In genomic region chr12:87066429-87066828, GRCm38 (mm10) we compare ENCODE assay signal across 16 mouse cellular contexts. TPM values are rescaled to one million over a fixed set of nuclear protein-coding genes. Genes with fewer than 3 reads are reported as not detected.
DNase-seq lines count a peak whose midpoint lies in the region; ATAC-seq and TF ChIP-seq lines count a peak whose summit lies in the region.
"Had no signal": no experiment of that assay in that cellular context is flagged by ENCODE, and none has a peak within 500 bp of the region (broad histone marks: within the 10 kb centered on the region; RNA-seq: fewer than 3 reads in every experiment).

No protein-coding gene starts in this region.

- no peak for TF ChIP-seq CTCF in cerebellum, adult 2 months (IDR thresholded peaks at IDR 0.05; ENCODE audit: borderline replicate concordance, insufficient read depth, low read depth, low read length)
- TF ChIP-seq CTCF in brain, embryonic 14.5 days (IDR thresholded peaks at IDR 0.05; ENCODE audit: borderline replicate concordance, extremely low read depth, insufficient read depth, insufficient read length), result no peak

- DNase-seq in cerebellum, adult 9-10 months, result peak; percentile 39
- no peak for DNase-seq in cerebellum, adult 2 months
- DNase-seq in kidney, postnatal 10 days, result peak; percentile 62
- DNase-seq in brain, embryonic 14.5 days (ENCODE audit: low read depth), result peak; percentile 20
- DNase-seq in lung, postnatal 10 days, result peak; percentile 59
- DNase-seq in hindbrain, embryonic 11.5 days (ENCODE audit: low spot score), result no peak
- DNase-seq: cerebellum, adult 8-10 months; kidney, postnatal 36 days; liver, postnatal 0 days had no signal

- no peaks in the 10 kb centered on the region for H3K36me3 ChIP-seq in kidney, embryonic 16.5 days (ENCODE audit: insufficient read depth, low read length)
- no peaks in the 10 kb centered on the region for H3K36me3 ChIP-seq in hindbrain, embryonic 11.5 days (ENCODE audit: control insufficient read depth, insufficient read depth, low read length)
- H3K36me3 ChIP-seq: limb, embryonic 13.5 days had no signal

- no peak overlapping the region for H3K27ac ChIP-seq in cerebellum, adult 2 months (ENCODE audit: insufficient read depth, low read length)
- no peak overlapping the region for H3K27ac ChIP-seq in kidney, embryonic 16.5 days (ENCODE audit: low read length)
- H3K27ac ChIP-seq in hindbrain, embryonic 11.5 days (ENCODE audit: low read depth, low read length), result no peak overlapping the region
- H3K27ac ChIP-seq: limb, embryonic 13.5 days had no signal

- H3K9me3 ChIP-seq in kidney, embryonic 16.5 days (ENCODE audit: low read length), result no peaks in the 10 kb centered on the region
- H3K9me3 ChIP-seq in hindbrain, embryonic 11.5 days (ENCODE audit: control insufficient read depth, low read length), result no peaks in the 10 kb centered on the region
- H3K9me3 ChIP-seq: limb, embryonic 13.5 days had no signal

- H3K4me3 ChIP-seq in cerebellum, adult 2 months (replicated peaks; ENCODE audit: insufficient read depth, low read depth, low read length), result no peak overlapping the region
- no peak overlapping the region for H3K4me3 ChIP-seq in kidney, embryonic 16.5 days (ENCODE audit: low read length)
- no peak overlapping the region for H3K4me3 ChIP-seq in hindbrain, embryonic 11.5 days (ENCODE audit: low read depth, low read length)
- H3K4me3 ChIP-seq: limb, embryonic 13.5 days had no signal

- H3K4me1 ChIP-seq in cerebellum, adult 2 months (ENCODE audit: control insufficient read depth, insufficient read depth, low read length), result peaks cover 13% of the 10 kb centered on the region
- no peaks in the 10 kb centered on the region for H3K4me1 ChIP-seq in kidney, embryonic 16.5 days (ENCODE audit: insufficient read depth, low read length)
- H3K4me1 ChIP-seq in hindbrain, embryonic 11.5 days (replicated peaks; ENCODE audit: control insufficient read depth, insufficient read depth, low read length), result no peaks in the 10 kb centered on the region
- H3K4me1 ChIP-seq: limb, embryonic 13.5 days had no signal

- WGBS in cerebellum, adult 2 months, result 16% methylated on average over 5 of the region's 5 CpGs
- WGBS in kidney, embryonic 16.5 days, result 80% methylated on average over 5 of the region's 5 CpGs
- 88% methylated on average over 5 of the region's 5 CpGs for WGBS in hindbrain, embryonic 11.5 days

- H3K27me3 ChIP-seq in cerebellum, adult 2 months (ENCODE audit: control insufficient read depth, insufficient read depth, low read length), result no peaks in the 10 kb centered on the region
- H3K27me3 ChIP-seq in kidney, embryonic 16.5 days (ENCODE audit: insufficient read depth, low read length), result no peaks in the 10 kb centered on the region
- H3K27me3 ChIP-seq in hindbrain, embryonic 11.5 days (ENCODE audit: control insufficient read depth, insufficient read depth, low read length), result no peaks in the 10 kb centered on the region

- ATAC-seq in kidney, embryonic 16.5 days (ENCODE audit: low FRiP score, low TSS enrichment), result no peak
- no peak for ATAC-seq in hindbrain, embryonic 11.5 days (ENCODE audit: low FRiP score)
- ATAC-seq in monocyte, adult 5-6 weeks (replicated peaks; ENCODE audit: insufficient number of reproducible peaks, low FRiP score, low TSS enrichment, poor library complexity, severe bottlenecking), result no peak
- ATAC-seq: inflammation-experienced regulatory T-cells, adult 6 months; liver, postnatal 0 days had no signal

- no peak overlapping the region for H3K9ac ChIP-seq in kidney, embryonic 16.5 days (replicated peaks; ENCODE audit: low read length)
- no peak overlapping the region for H3K9ac ChIP-seq in hindbrain, embryonic 11.5 days (ENCODE audit: low read depth, low read length)
- H3K9ac ChIP-seq: limb, embryonic 13.5 days; liver, postnatal 0 days had no signal

- TF ChIP-seq POLR2A in cerebellum, adult 2 months (IDR thresholded peaks at IDR 0.05; ENCODE audit: borderline replicate concordance, insufficient read depth, low read length), result no peak
- no peak for TF ChIP-seq POLR2A in brain, embryonic 14.5 days (IDR thresholded peaks at IDR 0.05; ENCODE audit: borderline replicate concordance, extremely low read depth, insufficient read depth, insufficient read length, poor library complexity, severe bottlenecking)

- H3K4me2 ChIP-seq in kidney, embryonic 16.5 days (replicated peaks; ENCODE audit: low read depth, low read length), result no peak overlapping the region
- H3K4me2 ChIP-seq in hindbrain, embryonic 11.5 days (replicated peaks; ENCODE audit: low read depth, low read length), result no peak overlapping the region
- H3K4me2 ChIP-seq: limb, embryonic 13.5 days; midbrain, embryonic 11.5 days had no signal

RNA-seq across cellular contexts. Expression of gene Ngb, which starts 35.9 kb away (rescaled TPM):
- 3.8 and 5.0 TPM in 2 replicates for polyA plus RNA-seq in cerebellum, adult 2 months (2012; rRNA removed)
- polyA plus RNA-seq in kidney, embryonic 16.5 days (2015; fragmentation: Nextera tagmentation; extraction: Ambion mirVana), result 0.35 and 0.73 TPM in 2 replicates
- 1.9 and 2.5 TPM in 2 replicates for polyA plus RNA-seq in brain, embryonic 14.5 days (2012; rRNA removed)
- 0.14 and 0.28 TPM in 2 replicates for polyA plus RNA-seq in hindbrain, embryonic 11.5 days (2014; fragmentation: Nextera tagmentation; extraction: Ambion mirVana)
- total RNA-seq in monocyte, adult 5-6 weeks (2017), result not detected in 3 replicates
- total RNA-seq: CH12.LX; heart, postnatal 25 days had no signal
- polyA plus RNA-seq: inflammation-experienced regulatory T-cells, adult 6 months; liver, postnatal 0 days had no signal

RNA-seq across cellular contexts. Expression of gene Tmem63c, which starts 45.3 kb away (rescaled TPM):
- 55.9 and 71.0 TPM in 2 replicates for polyA plus RNA-seq in cerebellum, adult 2 months (2012; rRNA removed)
- 0.04 and 0.30 TPM in 2 replicates for polyA plus RNA-seq in kidney, embryonic 16.5 days (2015; fragmentation: Nextera tagmentation; extraction: Ambion mirVana)
- polyA plus RNA-seq in brain, embryonic 14.5 days (2012; rRNA removed), result 18.1 and 19.6 TPM in 2 replicates
- polyA plus RNA-seq in hindbrain, embryonic 11.5 days (2014; fragmentation: Nextera tagmentation; extraction: Ambion mirVana), result 0.66 and 1.4 TPM in 2 replicates
- not detected in 3 replicates for total RNA-seq in monocyte, adult 5-6 weeks (2017)
- polyA plus RNA-seq: liver, postnatal 0 days had no signal

Comparison
In these comparisons a context has a peak if more than half of its experiments do, and no peak if none do; other contexts are left out.
1. DNase-seq: peak in cerebellum, adult 9-10 months (single experiment), kidney, postnatal 10 days (single experiment), brain, embryonic 14.5 days (single experiment) and lung, postnatal 10 days (single experiment); none in cerebellum, adult 2 months (0 of 2) and hindbrain, embryonic 11.5 days (single experiment).